Mouse (Mus musculus): ENCODE results near the gene Tm9sf2. TPM values are rescaled to one million over a fixed set of nuclear protein-coding genes. Genes with fewer than 3 reads are reported as not detected.

Gene Tm9sf2
- total RNA-seq, 2 experiments from 2014 or later: 62.7 to 108 TPM

Other genes with a start within 250 kb of the Tm9sf2 start
- gene Ubac2, start 228.4 kb upstream of the Tm9sf2 start, total RNA-seq (2014; fragmentation: Nextera tagmentation): 23.6 and 30.1 TPM in 2 replicates
- 28.3 and 34.1 TPM in 2 replicates for gene Ubac2, start 228.4 kb upstream of the Tm9sf2 start, total RNA-seq (2017)
- 0.60 and 3.1 TPM in 2 replicates for gene Gpr18, start 191.3 kb upstream of the Tm9sf2 start, total RNA-seq (2014; fragmentation: Nextera tagmentation)
- 0.43 TPM in 1 of 2 replicates, not detected in the other for gene Gpr18, start 191.3 kb upstream of the Tm9sf2 start, total RNA-seq (2017)
- gene Gpr183, start 141.8 kb upstream of the Tm9sf2 start, total RNA-seq (2014; fragmentation: Nextera tagmentation): 3.2 and 3.3 TPM in 2 replicates
- gene Gpr183, start 141.8 kb upstream of the Tm9sf2 start, total RNA-seq (2017): 3.4 and 3.7 TPM in 2 replicates
- not detected in 2 replicates for gene Timm8a2, start 72.4 kb upstream of the Tm9sf2 start, total RNA-seq (2014; fragmentation: Nextera tagmentation)
- gene Timm8a2, start 72.4 kb upstream of the Tm9sf2 start, total RNA-seq (2017): not detected in 2 replicates
- 20.6 and 24.2 TPM in 2 replicates for gene Clybl, start 74.7 kb downstream of the Tm9sf2 start, total RNA-seq (2014; fragmentation: Nextera tagmentation)
- gene Clybl, start 74.7 kb downstream of the Tm9sf2 start, total RNA-seq (2017): 5.0 and 9.7 TPM in 2 replicates